Mouse (Mus musculus) urinary bladder, postnatal 0 days (tissue): ENCODE results near the gene Vac14. TPM values are rescaled to one million over a fixed set of nuclear protein-coding genes. Genes with fewer than 3 reads are reported as not detected.

Source experiments
- polyA plus RNA-seq: library from polyadenylated mRNA; unstranded; fragments of >200 nt; fragmentation: Nextera tagmentation; extraction: Ambion mirVana; gene quantifications from 2 replicates; pipeline ENCODE4 v1.2.1, GENCODE M21; 2015

Gene Vac14
- 9.9 TPM in 2 replicates for polyA plus RNA-seq

GRCm38 (mm10) chr8:110618391-110619207 is at the start of gene Vac14:
TSS of gene Vac14 (plus strand) at chr8:110618585.

DNA sequence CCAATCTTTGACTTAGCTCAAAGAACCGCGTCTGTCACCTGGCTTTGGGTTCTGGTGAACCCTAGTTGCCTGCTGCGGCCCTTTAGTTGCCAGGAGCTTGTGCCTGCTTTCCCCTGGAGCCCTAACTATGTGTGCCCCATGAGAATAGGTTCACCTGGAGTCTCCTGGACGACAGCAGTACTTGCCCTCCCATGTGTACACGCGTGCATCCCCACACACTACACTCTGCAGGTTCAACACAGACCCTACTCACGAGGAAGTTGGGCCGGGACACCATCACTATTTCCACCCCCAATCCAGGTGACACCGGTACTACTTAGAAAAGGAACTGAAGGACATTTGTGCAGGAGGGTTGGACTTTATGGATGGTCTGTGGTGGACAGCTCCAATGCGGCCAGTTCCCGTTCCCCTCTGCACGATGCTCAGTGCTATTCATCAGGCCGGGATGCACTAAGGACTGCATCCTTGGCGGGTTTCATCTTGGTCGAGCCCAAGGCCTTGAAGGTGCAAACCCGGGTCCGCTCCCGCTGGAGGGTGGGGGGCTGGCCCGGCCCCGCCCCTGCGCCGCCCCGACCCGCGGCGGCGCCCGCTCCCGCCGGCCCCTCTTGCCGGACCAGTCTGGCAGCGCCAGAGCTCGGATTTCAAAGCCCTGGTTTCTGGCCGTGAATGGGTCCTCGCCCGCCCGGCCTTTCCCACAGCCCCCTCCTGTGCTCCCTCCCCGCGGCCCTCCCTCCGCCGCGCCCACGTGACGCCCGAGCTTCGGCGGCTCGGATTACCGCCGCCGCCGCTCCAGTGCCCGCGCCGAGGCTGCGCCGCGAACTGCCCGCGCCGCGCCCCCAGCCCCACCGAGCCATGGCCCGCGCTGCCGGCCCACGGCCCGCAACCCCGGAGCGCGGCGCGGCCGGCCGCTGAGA is 102.6 kb downstream of the Vac14 start, which contains the start of gene Mtss1l:
Mtss1l (plus strand) TSS at position 792 of the 914 bp plus-strand sequence.

Other genes starting within 250 kb of the Vac14 start
- 6.0 and 7.1 TPM in 2 replicates for gene Mtss1l, start 102.9 kb downstream of the Vac14 start, polyA plus RNA-seq
- gene Il34, start 187.3 kb downstream of the Vac14 start, polyA plus RNA-seq = 1.7 and 2.3 TPM in 2 replicates
- 35.8 and 37.4 TPM in 2 replicates for gene Cog4, start 228.0 kb downstream of the Vac14 start, polyA plus RNA-seq
- 47.1 and 49.0 TPM in 2 replicates for gene Sf3b3, start 228.2 kb downstream of the Vac14 start, polyA plus RNA-seq